Mouse (Mus musculus) heart, adult 9 months (tissue): ENCODE data around the gene Vmn2r84.
"Not testable (repeated sequence)": the region's sequence is repeated elsewhere in the genome, so short reads cannot be mapped to it uniquely, and the experiment has no call there.

Experiments
- DNase-seq, 2 experiments: peaks; one replicate each; pipeline ENCODE4 v3.0.0; 2022; ENCODE audit warnings: low spot score in 2 of 2

The Vmn2r84 gene

GRCm38 (mm10) chr10:130394232-130394631 lies at the start of gene Vmn2r84:
Vmn2r84 (minus strand) TSS chr10:130394332.
- no peak for DNase-seq

GRCm38 (mm10) chr10:130434185-130434898 lies 40.2 kb upstream of the Vmn2r84 start:
- not testable (repeated sequence) for DNase-seq

- DNase-seq = not testable (repeated sequence)
These were observed 35.5 kb upstream of the Vmn2r84 start, which contains the start of gene Vmn2r85 for GRCm38 (mm10) chr10:130429603-130430002. Vmn2r85 (minus strand) TSS chr10:130429703.

GRCm38 (mm10) chr10:130422368-130422767 lies 28.2 kb upstream of the Vmn2r84 start:
- DNase-seq = not testable (repeated sequence)

- DNase-seq = no peak
These were observed 26.3 kb upstream of the Vmn2r84 start for GRCm38 (mm10) chr10:130420401-130420800.

GRCm38 (mm10) chr10:130419954-130420353 lies 25.8 kb upstream of the Vmn2r84 start:
- not testable (repeated sequence) for DNase-seq

- DNase-seq = not testable (repeated sequence)
These were observed 22.2 kb upstream of the Vmn2r84 start for GRCm38 (mm10) chr10:130416352-130416751.

- DNase-seq = not testable (repeated sequence)
These were observed 18.1 kb upstream of the Vmn2r84 start for GRCm38 (mm10) chr10:130412167-130412698.

GRCm38 (mm10) chr10:130375145-130375544 lies 19.0 kb downstream of the Vmn2r84 start:
- DNase-seq = no peak

GRCm38 (mm10) chr10:130372491-130373173 lies 21.5 kb downstream of the Vmn2r84 start:
- DNase-seq = no peak

- DNase-seq = no peak
These were observed 22.5 kb downstream of the Vmn2r84 start for GRCm38 (mm10) chr10:130371644-130372043.

- no peak for DNase-seq
These were observed 24.0 kb downstream of the Vmn2r84 start for GRCm38 (mm10) chr10:130370005-130370682.

GRCm38 (mm10) chr10:130368384-130368783 lies 25.7 kb downstream of the Vmn2r84 start:
- no peak for DNase-seq

GRCm38 (mm10) chr10:130364766-130365165 lies 29.4 kb downstream of the Vmn2r84 start:
- DNase-seq = no peak

GRCm38 (mm10) chr10:130363438-130364164 lies 30.5 kb downstream of the Vmn2r84 start:
- no peak for DNase-seq

GRCm38 (mm10) chr10:130344056-130344455 lies 50.1 kb downstream of the Vmn2r84 start:
- DNase-seq = no peak

GRCm38 (mm10) chr10:130340050-130340449 lies 54.1 kb downstream of the Vmn2r84 start:
- not testable (repeated sequence) for DNase-seq

GRCm38 (mm10) chr10:130337581-130337980 lies 56.6 kb downstream of the Vmn2r84 start:
- DNase-seq = no peak

- no peak for DNase-seq
These were observed 57.7 kb downstream of the Vmn2r84 start for GRCm38 (mm10) chr10:130336385-130336784.

GRCm38 (mm10) chr10:130330711-130331110 lies 63.4 kb downstream of the Vmn2r84 start:
- no peak for DNase-seq
